Mouse (Mus musculus) right cerebral cortex, adult 18-20 months (tissue): ENCODE data around the gene Alpl.

Experiments
- DNase-seq: peaks from one replicate; pipeline ENCODE4 v3.0.0; 2022; ENCODE audit warnings: mixed read lengths

The Alpl gene

DNA sequence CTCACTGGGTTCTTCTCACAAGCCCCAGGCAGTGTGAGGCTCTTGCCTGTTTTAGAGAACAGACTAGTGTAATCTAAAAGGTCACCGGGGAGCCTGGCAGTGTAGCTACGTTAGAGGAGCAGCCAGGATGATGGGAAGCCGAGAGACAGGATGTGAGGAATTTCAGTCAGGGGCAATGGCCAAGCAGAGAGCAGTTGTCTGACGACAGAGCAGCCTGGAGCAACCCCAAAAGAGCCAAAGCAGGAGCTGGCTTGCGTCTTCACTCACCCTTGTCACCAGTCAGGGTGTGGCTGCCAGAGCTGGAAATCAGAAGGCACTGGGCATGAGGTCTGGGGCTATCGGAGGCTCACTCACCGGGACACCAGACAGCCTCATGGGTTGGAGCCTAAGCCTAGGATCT lies 26.5 kb downstream of the Alpl start:
- no peak for DNase-seq

DNA sequence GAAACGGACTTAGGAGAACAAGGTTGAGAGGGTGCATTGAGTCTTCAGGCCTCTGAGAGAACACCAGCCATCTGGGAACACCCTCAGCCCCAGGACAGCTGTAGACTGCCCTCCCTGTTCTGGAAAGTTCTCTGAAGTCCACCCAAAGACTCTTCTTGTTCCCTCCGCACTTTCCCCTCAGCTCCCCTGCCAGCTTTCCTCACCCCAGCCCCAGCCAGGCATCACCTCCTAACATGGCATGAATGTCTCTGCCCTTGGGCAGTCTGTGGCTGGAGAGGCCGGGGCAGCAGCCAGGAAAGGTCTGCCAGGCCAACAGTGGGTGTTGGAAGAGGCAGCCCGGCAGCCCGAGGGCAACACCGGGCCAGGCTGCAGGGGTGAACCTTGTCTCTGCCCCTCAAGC lies 27.4 kb downstream of the Alpl start:
- no peak for DNase-seq

DNA sequence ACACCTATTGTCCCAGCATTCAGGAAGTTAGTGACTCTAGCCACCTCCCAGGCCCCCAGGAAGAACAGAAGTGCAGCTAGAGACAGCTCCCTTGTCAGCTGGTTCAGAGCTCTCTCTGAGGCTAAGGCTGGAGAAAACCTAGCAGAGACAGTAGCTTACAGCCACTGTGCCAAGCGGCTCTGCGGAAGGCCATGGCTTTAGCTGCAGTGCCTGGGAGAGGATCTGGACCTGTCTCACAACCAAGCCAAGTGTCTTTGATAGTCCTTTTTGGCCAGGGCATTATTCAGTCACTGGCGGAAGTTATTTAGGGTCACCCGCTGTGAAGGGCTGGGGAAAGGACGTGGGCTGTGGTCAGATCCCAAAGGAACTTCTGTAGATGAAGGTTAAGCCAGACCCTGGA lies 27.8 kb downstream of the Alpl start:
- DNase-seq: no peak

DNA sequence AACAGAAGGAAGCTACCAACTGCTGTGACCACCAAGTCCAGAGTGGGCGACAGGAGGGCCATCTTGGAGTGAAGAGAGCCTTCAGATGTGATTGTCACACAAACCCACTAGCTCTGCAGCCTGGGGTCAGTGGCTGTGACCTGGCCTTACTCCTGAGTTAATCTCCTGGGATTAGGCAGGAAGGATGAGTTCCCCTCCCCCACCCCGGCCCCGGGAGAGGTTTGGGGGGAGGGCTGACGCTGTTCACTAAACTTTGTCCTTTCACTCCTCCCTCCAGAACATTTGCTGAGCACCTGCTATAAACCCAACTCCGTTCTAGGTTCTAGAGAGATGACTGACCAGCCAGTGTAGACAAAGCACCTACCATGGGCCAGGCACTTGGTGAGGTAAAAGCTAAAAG lies 29.8 kb downstream of the Alpl start:
- DNase-seq: no peak

- DNase-seq: peak; percentile 63
These were observed 30.6 kb downstream of the Alpl start for GRCm38 (mm10) chr4:137765554-137765971.

DNA sequence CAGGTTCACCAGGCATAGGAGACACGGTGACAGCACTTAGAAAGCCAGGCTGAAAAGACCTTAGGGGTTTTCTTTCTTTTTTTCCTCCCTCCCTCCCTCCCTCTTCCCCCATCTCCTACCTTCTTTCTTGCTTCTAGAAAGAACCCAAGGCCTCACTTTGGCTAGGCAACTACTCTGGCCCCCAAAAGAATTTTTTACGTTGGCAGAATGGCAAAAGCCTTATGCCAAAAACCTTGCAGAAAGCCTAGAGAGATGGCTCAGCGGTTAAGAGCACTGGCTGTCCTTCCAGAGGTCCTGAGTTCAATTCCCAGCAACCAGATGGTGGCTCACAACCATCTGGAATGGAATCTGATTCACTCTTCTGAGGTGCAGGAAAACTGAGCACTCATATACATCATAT lies 31.6 kb downstream of the Alpl start:
- DNase-seq: no peak

DNA sequence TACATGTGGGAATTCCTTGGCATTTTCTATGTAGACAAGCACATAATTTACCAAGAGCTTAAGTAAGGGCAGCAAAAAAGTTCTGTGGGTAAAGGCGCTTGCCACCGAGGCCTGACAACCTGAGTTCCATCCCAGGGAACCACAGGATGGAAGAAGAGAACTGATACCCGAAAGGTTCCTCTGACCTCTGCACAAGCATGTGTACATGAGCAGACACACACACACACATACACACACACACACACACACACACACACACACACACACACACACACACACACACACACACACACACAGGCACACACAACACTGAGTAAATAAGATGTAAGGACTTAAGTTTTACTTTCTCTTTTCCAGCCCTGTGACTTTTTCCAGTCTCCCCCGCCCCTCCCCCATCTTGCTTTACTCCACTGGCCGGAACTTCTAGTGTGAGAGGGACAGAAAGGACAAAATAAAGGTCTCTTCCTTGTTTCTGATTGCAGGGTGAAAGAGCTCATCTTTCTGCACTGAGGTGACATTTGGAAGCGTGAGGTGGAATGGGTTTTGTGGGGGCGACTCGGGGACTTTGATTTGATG lies 32.2 kb downstream of the Alpl start:
- no peak for DNase-seq

- DNase-seq: no peak
These were observed 33.3 kb downstream of the Alpl start for GRCm38 (mm10) chr4:137762886-137763285.

DNA sequence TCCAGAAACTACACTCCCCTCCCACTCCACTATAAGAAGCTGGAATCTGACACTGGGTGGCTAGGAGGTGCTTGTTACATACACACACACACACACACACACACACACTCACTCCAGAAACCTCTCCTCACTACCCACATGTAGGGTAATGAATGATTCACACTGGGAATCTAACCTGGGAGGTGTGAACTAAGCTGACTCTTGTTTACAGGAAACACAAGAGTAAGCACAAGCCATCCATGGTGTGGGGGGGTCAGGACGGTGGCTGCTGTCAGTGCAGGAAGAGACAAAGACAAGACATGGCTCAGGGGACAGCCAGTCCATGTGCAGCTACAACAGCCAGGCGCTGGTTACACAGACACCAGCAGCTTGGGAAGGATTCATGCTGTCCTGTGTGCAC lies 41.7 kb downstream of the Alpl start:
- DNase-seq: no peak

GRCm38 (mm10) chr4:137753199-137753598 lies 43.0 kb downstream of the Alpl start:
- DNase-seq: no peak

- DNase-seq: no peak
These were observed 43.7 kb downstream of the Alpl start for GRCm38 (mm10) chr4:137752471-137752870.

- DNase-seq: no peak
These were observed 44.5 kb downstream of the Alpl start for GRCm38 (mm10) chr4:137751717-137752116.

GRCm38 (mm10) chr4:137751310-137751709 lies 44.9 kb downstream of the Alpl start:
- DNase-seq: no peak

DNA sequence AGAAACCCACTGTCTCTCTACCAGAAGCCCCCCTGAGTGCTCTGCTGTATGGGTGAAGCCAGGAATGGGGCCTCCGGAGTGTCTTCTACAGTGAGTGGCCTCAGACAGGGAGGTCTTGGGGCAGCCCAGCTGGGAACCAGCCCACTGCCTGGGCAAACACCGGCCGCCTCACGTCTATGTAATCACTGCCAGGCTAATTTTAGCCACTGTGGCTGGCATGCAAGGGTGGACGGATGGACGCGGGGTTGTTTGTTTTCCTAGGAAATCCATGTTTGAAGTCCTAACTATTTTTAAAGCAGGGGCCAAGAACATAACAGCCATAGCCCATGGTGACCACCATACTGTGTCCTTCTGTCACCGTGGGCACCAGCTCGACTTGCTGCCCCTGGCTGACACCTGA lies 46.1 kb downstream of the Alpl start:
- no peak for DNase-seq

DNA sequence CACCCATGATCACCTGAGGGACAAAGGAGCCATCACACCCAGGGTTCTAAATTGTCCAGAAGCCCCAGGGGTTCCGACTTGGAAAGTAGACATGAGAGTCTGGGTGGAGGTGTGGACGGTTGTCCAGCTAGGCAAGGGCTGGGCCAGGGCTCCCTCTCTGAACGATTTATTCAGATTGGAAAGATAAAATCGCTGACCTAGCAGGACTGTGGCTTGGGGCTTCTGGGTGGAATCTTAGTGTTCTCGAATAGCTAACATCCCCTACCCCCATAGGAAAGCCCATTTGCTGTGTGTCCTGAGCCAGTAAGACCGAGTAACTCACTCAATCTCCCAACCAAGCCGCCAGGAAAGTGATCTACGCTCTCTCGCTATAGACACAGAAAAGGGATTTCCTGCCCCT lies 46.5 kb downstream of the Alpl start:
- DNase-seq: no peak

DNA sequence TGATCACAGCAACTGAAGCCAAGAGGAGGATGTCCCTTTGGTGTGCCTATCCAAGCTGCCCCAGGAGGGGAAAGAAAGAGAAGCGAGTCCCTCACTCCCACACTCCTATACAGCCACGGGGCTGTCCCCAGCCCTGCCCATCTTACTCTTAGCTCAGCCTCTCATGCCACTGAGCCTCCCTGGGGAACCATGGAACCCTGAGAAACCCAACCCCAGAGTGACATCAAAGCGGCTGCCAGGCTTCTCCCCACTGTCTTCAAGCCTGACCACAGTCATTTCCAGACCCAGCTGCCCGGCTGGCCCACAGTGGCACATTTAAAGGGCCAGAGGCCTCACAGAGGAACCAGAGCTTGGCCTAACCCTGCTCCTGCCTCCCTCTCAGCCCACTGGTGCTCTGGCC lies 47.5 kb downstream of the Alpl start:
- no peak for DNase-seq

GRCm38 (mm10) chr4:137747590-137747989 lies 48.6 kb downstream of the Alpl start:
- no peak for DNase-seq

DNA sequence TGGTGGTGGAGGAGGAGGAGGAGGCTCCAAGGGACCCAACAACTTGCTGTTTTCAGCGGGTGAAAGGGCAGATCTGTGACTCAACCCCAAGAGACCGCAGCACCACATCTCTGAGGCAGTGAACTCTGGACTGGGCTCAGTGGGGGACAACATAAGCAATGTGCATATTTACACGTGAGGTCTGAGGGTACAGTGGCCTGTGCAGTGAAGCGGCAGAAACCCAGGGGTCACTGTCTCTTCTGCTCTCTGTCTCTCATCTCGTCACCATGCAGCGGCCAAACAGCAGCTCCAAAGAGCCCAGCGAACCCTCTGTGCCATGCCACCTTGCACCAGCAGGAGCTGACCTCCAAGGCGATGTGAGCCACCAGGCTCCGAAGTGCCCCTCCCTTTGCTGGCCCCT lies 49.1 kb downstream of the Alpl start:
- no peak for DNase-seq

DNA sequence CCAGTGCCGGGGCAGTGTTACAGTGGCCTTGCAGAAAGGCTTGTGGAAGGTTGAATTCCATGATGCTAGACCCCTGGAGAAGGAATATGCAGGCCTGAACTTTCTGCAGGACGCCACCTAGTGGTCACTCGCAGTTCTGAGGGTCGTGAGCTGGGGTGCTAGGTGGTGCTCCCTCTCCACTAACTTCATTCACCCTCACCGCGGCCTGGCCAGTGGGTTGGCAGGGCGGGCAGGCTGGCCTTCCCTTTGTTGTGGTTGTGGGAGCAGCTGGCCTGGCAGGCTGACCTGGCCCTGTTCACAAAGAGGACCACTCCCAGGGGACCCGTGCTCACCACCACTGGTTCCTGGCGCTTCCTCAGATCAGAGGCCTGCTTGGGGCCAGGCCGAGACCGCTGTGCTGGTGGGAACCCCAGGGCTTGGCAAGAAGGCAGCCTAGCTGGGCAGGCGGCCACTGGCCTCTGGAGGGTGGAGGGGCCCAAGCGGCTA lies 51.7 kb downstream of the Alpl start:
- DNase-seq: no peak

DNA sequence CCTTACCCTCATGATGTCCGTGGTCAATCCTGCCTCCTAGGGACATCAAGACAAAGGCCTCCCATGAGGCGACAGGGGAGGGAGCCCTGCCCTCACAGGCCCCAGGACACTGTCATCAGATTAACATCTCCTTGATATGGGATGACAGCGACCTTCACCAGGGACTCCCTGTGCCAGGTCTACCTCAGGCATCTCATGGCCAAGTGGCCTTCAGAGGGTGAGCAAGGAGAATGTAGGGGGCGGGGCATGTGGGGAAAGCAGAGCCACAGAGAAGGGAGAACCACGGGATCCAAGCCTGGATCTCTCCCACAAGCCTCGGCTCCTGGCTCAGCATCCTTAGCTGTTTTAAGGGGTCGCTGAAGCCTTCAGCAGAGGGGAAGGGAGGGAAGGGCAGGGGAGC lies 52.4 kb downstream of the Alpl start:
- no peak for DNase-seq

- no peak for DNase-seq
These were observed 55.8 kb downstream of the Alpl start for GRCm38 (mm10) chr4:137740350-137740749.

DNA sequence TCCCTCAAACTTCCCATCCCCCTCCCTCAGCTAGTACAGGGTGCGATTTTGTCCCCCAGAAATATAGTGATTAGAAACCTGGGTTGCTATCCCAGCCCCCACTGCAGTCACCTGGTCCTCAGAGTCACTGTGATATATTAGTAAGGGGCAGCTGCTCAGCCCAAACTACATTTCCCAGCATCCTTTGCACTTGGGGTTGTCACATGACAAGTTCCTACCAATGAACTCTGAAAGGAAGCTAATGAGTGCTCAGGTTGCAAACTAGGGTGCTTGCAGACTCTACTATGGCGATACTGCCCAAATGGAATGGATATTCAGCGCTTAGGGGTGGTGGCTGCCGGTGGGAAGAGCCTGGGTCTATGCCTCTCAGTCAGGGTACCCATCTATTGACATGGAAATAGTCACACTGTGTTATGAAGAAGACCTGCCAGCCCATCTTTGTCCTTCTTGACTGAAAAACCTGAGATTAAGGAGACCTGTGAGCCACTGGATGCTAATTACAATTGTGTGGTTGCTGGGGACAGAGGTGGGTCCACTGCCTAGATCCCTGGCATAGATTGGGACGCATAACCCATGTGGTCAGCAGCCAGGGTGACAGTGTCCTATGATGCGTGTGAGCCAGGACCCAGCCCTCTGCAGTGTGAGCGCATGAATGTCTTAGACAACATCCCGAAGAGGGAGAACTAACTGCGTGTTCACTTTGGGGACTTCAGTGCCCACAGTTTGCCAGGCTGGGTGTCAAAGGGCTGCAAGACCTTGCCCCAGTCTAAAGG lies 56.8 kb downstream of the Alpl start:
- no peak for DNase-seq

- DNase-seq: no peak
These were observed 58.4 kb downstream of the Alpl start for GRCm38 (mm10) chr4:137737760-137738159.

GRCm38 (mm10) chr4:137736220-137736701 lies 59.9 kb downstream of the Alpl start:
- no peak for DNase-seq

GRCm38 (mm10) chr4:137733459-137733858 lies 62.7 kb downstream of the Alpl start:
- DNase-seq: no peak
